Mouse (Mus musculus) ovary, adult 18-20 months (tissue): ENCODE results near the gene Shoc2.
A peak's percentile ranks its signal among the peaks of the same experiment; 100 is the strongest.
"Not testable (repeated sequence)": the region's sequence is repeated elsewhere in the genome, so short reads cannot be mapped to it uniquely, and the experiment has no call there.

Experiments
- DNase-seq: peaks from one replicate; pipeline ENCODE4 v3.0.0; 2022; ENCODE audit warnings: low spot score, mixed read lengths

The Shoc2 gene

GRCm38 (mm10) chr19:53943802-53944785 lies at the start of gene Shoc2, which contains the start of gene Bbip1:
Gene Shoc2, plus strand, starts transcription at chr19:53944306.
Gene Bbip1, minus strand, starts transcription at chr19:53944627.
- peak; percentile 99 for DNase-seq

GRCm38 (mm10) chr19:53894538-53895121 lies 49.5 kb upstream of the Shoc2 start:
- DNase-seq, result no peak

GRCm38 (mm10) chr19:53898046-53898445 lies 46.1 kb upstream of the Shoc2 start:
- no peak for DNase-seq

- DNase-seq, result no peak
Measured at GRCm38 (mm10) chr19:53898498-53898897, 45.6 kb upstream of the Shoc2 start.

GRCm38 (mm10) chr19:53898970-53899900 lies 44.9 kb upstream of the Shoc2 start:
- DNase-seq, result no peak

GRCm38 (mm10) chr19:53899941-53900610 lies 44.0 kb upstream of the Shoc2 start:
- no peak for DNase-seq

- no peak for DNase-seq
Measured at GRCm38 (mm10) chr19:53901931-53902738, 42.0 kb upstream of the Shoc2 start.

GRCm38 (mm10) chr19:53902739-53903487 lies 41.2 kb upstream of the Shoc2 start:
- peak; percentile 97 for DNase-seq

GRCm38 (mm10) chr19:53903507-53904321 lies 40.4 kb upstream of the Shoc2 start:
- DNase-seq, result peak; percentile 32

- no peak for DNase-seq
Measured at GRCm38 (mm10) chr19:53904833-53905480, 39.1 kb upstream of the Shoc2 start.

GRCm38 (mm10) chr19:53906033-53906702 lies 37.9 kb upstream of the Shoc2 start:
- DNase-seq, result no peak

- not testable (repeated sequence) for DNase-seq
Measured at GRCm38 (mm10) chr19:53906703-53907070, 37.4 kb upstream of the Shoc2 start.

- no peak for DNase-seq
Measured at GRCm38 (mm10) chr19:53914950-53915349, 29.2 kb upstream of the Shoc2 start.

GRCm38 (mm10) chr19:53919541-53919940 lies 24.6 kb upstream of the Shoc2 start:
- DNase-seq, result no peak

GRCm38 (mm10) chr19:53921996-53922395 lies 22.1 kb upstream of the Shoc2 start:
- DNase-seq, result not testable (repeated sequence)

GRCm38 (mm10) chr19:53925338-53925751 lies 18.8 kb upstream of the Shoc2 start:
- no peak for DNase-seq

GRCm38 (mm10) chr19:53926705-53927104 lies 17.4 kb upstream of the Shoc2 start:
- DNase-seq, result no peak

GRCm38 (mm10) chr19:53929218-53929617 lies 14.9 kb upstream of the Shoc2 start:
- DNase-seq, result no peak
